Mouse (Mus musculus): Measurements from ENCODE around the gene Mgat4b.
"Not testable (repeated sequence)": the region's sequence is repeated elsewhere in the genome, so short reads cannot be mapped to it uniquely, and the experiment has no call there.

The Mgat4b gene

DNA sequence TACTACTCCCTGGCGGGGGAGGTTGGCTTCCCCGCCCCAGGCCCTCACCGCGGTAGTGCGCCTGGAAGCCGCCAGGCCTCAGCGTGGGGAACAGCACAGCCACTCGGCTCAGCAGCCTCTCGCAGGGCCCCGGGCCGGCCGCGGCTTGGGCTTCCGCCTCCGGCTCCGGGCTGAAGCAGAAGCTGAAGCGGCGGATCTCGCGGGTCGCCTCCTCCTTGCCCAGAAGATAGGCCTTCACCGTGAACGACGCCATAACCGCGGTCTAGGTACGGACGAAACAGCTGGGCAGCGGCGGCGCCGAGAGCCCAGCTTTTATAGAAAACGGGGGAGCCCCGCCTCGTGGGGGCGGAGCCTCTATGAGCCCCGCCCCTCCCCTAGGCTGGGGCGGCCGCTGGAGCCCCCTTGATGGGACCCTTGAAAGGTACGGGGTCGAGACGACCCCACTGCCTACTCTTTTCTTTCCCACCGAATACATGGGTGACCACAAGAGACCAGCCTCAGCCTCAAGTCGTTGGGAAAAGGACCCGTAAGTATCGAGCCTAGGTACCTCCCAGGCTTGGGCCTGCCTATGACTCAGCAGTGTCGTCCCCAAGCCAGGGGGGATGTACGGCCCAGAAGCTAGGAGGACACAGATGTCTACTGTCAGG, at the start of gene Mgat4b, which contains the start of gene Sqstm1:
Mgat4b (plus strand) TSS at position 386 of the 647 bp plus-strand sequence.
Sqstm1 (minus strand) TSS at position 323 of the 647 bp plus-strand sequence.
- DNase-seq (ENCODE audit: low read depth, low spot score) = peak; percentile 86

DNA sequence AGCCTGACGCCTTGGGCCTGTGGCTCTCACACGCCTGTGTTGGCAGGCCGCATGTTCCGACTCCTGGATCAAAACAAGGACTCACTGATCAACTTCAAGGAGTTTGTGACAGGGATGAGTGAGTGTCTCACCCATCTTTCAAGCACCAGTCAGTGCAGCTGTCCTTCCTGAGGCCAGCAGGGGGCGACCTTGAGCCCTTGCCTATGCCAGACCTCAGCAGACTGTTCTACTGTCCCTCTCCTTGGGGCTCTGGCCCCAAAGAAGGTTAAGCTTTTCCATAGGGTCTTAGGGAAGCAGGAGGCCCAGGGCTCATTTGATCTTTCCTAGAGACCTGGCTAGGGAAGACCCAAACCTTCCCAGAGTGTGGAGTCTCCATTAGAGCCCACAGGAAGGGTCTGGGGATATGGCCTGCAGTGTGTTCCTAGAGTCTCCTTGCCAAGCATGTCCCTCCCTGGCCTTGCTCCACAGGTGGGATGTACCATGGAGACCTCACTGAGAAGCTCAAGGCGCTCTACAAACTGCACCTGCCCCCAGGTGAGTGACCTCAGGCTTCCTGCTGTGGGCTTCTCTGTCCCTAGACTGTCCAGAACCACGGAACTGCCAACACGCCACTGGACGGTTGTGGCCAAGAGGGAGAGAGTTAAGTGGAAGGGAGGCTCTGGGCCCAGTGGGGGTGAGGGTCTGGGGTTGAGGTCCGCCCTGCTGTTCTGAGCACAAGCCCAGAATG, 48.9 kb upstream of the Mgat4b start:
- DNase-seq (ENCODE audit: low read depth, low spot score) = peak; percentile 64

DNA sequence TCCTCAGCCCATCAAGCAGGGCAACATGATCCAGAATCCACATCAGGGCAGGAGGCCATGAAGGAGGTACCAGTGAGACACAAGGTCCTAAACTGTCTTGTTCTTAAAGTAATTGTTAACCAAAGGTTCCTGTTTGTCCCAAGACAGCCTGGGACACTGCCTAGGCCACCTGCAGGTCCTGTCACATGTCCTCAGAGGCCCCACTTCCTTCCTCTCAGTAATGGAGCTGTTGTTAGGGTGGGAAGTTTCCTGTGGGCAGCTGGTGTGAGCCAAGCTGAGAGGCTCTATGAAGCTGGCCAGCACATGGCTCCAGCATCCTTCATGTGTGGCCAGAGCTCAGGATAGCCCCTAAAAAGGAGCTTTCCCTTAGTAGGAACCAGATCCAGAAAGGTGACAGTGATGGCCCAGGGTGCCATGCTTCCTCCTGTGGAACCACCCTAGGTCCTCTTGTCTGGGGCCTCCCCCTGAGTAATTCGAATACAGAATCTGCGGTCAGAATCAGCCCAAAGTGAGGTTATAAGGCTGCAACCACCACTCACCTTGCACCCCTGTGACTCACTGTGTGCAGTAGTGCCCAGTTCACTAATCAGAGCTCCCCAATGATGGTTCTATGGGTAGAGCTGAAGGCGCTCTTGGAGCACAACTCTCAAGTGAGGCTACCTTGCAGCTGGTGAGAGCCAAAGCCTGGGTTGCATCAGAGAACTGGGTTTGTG, 48.2 kb upstream of the Mgat4b start:
- DNase-seq (ENCODE audit: low read depth, low spot score) = no peak

DNA sequence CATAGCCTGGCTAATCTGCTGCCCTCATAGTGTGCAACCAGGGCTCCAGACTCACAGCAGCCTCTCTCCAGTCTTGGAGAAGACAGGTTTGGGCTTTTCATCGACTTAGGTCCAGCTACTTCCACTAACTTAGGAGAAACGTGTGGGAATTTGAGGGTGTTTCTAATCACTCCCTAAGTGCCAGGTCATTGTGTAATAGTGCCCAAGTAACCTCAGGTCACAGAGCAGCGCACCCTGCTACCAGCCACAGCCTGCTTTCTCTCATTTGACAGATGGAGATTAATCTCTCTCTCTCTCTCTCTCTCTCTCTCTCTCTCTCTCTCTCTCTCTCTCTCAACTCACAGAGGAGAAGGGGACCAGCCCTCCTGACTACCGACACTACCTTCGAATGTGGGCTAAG, 42.3 kb upstream of the Mgat4b start:
- DNase-seq (ENCODE audit: low read depth, low spot score) = no peak

DNA sequence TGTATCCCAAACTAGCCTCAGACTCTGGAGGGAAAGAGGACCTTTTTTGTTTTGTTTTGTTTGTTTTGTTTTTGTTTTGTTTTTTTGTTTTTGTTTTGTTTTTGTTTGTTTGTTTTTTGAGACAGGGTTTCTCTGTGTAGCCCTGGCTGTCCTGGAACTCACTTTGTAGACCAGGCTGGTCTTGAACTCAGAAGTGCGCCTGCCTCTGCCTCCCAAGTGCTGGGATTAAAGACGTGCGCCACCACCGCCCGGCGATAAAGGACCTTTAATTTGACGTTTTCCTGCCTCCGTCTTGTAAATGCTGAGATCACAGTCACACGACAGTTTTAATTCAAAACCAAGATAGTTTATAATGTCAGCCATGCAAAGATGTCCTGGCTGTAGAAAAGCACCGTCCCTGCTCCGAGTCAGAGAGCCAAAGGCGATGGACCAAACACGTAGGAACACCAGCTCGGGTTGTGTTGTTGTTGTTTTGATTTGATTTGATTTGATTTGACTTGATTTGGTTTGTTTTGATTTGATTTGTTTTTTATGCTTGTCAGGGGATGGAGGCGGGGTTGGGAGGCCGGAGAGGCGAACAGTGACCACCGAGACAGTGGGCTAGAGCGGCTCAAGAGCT, 36.5 kb upstream of the Mgat4b start, which contains the start of gene Mrnip:
Mrnip (plus strand) TSS at position 334 of the 619 bp plus-strand sequence.
- not testable (repeated sequence) for DNase-seq (ENCODE audit: low read depth, low spot score)

DNA sequence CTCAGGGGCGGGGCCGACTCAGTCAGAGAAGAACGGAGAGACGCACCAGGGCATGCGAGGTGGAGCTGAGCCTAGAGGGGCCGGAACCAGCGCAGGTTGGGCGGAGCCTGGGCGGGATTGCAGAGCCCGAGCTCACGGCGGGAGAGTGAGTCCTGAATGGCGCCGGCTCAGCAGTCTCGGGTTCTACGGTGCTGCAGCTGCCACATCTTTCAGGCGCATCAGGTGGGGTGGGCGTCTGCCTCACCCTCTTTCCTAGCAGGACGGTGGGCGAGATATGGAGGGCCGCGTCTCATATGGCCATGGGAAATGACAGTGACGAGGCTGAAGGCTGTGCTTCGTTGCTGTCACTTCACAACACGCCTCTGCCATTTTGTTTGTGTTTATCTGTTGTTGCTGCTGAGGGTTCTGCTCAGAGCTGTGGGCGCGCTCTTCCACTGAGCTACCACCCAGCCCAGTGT, 35.9 kb upstream of the Mgat4b start:
- DNase-seq (ENCODE audit: low read depth, low spot score) = peak; percentile 93

DNA sequence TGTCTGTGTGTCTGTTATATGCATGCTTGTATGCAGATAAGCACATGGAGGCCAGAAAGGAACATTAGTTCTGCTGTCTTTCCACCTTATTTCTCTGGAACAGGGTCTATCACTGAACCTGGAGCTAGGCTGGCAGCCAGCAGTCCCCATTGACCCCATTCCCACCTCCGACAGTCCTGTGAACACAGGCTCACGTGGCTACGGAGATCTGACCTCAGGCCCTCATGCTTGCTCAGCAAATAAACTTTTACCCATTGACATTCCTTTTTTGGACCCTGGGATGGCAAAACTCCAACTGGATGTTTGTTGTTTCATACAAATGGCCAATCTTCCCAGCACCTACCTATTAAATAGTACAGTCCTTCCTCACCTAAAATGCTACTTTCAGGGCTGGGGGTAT, 34.3 kb upstream of the Mgat4b start:
- no peak for DNase-seq (ENCODE audit: low read depth, low spot score)

DNA sequence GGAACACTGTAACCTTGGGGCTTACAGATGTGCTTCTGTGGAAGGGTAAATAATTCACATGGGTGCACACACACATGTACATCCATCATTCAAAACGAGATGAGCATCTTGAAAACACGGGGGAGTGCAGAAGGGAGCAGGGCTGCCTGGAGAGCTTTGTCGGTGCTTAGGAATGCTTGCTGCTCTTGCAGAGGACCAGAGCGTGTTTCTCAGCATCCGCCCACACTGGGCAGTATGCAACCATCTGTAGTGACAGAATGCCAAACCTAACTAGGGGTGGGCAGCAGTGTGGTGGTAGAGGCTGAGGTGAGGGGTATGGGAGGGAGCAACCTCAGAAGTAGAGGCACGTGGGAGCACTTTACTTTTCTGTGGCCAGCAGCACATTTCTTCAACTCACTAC, 33.6 kb upstream of the Mgat4b start:
- DNase-seq (ENCODE audit: low read depth, low spot score) = no peak

DNA sequence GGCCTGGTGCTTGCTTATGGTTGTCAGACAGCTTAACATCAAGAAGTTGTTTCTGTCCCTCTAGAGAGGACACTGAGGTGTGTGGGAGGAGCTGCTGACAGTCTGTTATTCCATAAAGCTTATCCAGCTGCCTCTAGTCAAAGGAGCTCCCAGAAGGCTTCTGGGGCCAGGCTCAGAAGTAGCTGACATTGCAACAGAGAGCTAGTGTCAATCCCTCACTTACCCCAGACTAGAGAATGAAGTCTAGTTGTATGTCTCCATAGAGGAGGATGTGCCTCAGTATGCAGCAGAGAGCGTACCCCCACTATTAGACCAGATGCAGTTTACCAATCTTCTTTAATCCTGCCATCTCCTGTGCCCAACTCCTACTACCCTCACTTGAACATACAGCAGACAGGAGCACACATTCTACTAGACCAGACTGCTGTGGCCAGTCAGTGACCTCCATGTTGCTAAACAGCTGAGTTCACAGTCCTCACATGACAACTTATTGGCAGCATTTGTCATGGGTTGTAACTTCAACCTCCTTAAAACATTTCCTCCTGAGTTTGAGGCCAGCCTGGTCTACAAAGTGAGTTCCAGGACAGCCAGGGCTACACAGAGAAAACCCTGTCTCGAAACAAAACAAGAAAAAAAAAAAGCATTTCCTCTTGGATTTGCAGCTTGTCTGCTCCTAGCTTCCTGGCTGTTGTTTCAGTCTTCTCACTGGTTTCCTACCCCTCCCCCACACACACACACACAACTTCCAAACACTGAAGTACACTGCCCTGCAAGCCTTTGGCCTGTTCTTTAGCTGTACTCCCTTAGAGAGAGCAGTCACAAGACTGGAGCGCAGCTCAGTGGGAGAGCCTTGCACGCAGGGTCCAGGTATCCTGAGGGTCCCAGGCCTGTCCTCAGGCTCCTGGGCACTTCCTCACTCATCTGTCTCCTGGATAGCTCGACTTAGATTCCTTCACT, 31.9 kb upstream of the Mgat4b start:
- no peak for DNase-seq (ENCODE audit: low read depth, low spot score)

DNA sequence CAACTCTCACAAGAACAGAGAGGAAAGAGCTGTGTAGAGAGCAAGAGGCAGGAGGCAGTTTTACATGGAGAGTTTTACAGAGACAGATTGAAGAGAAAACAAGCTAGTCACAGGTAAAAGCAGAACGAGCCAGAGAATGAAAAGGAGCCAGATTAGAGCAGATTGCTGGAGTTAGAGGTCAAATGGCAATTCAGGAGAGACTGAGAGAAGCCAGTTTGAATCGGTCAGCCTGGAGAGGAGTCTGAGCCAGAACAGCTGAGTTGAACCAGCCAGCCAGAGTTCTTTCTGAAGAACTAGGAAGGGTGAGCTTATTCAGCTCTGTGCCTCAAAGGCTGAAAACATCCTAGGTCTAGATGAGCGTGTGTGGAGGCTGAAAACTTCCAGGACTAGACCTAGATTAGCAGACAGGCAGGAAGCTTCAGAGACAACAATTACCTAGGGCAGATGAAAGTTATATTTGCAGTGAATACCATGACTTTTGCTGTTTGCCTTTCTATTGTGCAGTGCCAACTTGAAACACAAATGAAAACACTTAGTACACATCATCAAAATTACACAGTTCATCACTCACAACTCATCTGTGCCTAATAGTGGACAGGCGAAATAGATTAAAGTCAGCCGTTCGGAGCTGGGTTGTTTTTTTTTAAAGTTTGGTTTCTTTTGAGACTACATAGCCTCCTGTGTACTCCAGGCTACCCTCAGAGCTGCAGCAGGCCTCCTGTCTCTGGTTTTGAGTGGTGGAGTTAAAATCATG, 30.0 kb upstream of the Mgat4b start:
- no peak for DNase-seq (ENCODE audit: low read depth, low spot score)

DNA sequence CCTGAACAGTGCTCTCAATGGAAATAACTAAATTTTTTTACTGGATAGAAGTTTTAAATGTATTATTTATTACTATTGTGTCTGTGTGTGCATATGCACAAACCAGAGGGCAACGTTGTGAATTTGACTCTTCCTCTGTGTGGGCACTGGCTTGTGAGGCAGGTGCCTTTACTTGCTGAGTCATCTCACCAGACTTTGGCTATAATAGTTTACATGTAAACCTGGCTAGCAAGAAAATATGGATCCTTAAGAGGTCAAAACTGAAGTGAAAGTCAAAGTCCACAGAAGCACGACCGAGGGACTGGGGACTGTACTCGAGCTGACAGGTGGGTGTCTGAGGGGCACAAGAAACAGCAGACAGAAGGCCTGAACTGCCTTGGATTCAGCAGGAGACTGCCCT, 28.0 kb upstream of the Mgat4b start:
- no peak for DNase-seq (ENCODE audit: low read depth, low spot score)

DNA sequence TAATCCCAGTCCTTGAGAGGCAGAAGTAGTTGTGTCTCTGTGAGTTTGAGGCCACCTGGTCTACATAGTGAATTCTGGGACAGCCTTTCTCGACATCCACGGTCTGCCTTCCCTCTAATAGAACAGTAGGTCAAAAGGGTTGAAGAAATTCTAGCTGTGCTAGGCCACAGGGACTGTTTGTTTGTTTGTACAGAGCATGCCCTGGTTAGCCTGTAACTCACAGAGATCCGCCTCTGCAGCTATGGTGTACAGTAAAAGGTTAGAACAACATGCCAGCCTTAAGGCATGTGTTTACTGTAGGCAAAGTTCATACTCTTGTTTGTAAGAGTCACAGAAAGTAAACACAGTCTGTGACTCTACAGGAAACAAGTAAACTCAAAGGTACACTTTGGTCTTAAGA, 25.9 kb upstream of the Mgat4b start:
- DNase-seq (ENCODE audit: low read depth, low spot score) = no peak

DNA sequence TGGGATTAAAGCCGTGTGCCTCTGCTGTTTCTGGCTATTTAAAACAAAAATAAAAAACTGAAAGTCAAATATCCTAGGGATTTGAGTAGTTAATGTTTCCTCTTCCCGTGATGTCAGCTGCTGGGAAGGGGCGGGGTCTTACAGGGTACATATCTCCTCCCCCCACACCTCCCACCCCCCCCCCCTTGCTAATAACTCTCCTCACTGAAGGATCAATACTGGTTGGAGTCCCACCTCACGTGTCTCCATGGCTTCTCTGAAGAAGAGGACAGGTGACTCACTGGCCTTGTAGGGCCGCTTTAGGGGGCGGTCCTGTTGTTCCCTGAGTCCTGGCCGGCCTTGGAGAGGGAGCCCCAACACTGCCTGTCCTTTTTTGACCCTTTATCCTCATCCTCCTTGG, 22.0 kb upstream of the Mgat4b start:
- DNase-seq (ENCODE audit: low read depth, low spot score) = no peak

DNA sequence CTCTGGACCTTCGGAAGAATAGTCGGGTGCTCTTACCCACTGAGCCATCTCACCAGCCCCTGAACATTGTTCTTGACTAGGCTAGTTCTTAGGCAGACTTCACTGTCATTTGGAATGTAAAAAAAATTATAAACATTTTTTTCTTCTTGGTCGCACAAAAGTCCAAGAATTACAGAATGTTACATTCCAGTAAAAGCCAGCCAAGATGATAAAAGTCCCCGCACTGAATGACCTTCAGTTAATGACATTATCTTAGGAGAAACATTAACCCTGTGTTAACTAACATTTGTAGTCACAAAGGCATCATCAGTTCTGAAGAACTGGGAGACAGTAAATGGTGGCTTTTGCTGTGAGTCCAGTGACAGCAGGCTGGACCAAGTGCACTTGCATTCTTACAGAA, 20.3 kb upstream of the Mgat4b start:
- no peak for DNase-seq (ENCODE audit: low read depth, low spot score)

DNA sequence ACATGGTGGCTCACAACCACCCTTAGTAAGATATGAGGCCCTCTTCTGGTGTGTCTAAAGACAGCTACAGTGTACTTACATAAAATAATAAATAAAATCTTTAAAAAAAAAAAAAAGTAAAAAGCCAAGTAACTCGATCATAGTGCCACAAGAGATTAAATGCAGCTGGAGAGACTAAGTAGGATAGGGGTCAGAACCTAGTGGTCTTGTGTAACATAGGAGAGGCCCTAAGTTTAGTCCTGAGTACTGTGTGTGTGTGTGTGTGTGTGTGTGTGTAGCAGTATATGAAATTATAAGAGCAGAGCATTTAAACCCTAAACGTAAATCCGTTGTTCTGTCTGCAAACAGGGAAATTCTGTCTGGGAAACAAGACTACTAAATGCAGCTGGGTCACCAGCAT, 18.4 kb upstream of the Mgat4b start:
- DNase-seq (ENCODE audit: low read depth, low spot score) = no peak

DNA sequence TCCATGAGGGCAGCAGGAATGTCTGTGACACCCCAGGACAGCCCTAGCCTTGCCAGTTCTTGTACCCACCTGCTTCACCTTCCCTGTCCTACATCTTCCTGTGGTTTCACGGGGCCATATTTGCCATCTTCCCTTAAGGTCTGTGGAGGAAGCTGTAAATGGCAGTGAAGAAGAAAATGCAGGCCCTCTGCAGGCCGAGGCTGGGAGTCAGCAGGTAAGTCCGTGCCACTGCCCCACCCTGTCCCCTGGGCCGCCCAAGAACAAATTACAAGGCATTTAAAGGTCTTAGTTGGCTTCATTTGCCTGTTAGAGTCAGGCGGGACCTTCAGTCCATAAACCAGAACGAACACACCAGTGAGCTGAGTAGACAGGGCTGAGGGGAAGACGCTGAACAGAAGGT, 16.6 kb upstream of the Mgat4b start:
- DNase-seq (ENCODE audit: low read depth, low spot score) = no peak

DNA sequence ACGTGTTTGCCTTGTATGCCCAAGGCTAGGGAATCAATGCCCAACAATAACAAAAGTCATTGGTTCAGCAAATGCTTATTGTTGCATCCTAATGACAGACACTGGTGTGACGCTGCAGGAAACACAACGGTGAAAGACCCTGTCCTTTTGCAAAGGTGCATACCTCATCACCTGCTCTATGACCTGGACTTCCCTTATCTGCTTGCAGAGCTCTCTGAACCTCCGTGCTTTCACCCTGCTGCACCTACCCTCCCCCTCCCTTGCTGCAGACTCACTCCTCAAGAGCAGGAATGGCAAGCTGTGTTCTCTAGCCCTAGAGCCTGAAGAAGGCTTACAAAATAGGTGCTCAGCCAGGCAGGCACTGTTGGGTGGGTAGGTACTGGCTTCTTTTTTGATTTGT, 15.9 kb upstream of the Mgat4b start:
- DNase-seq (ENCODE audit: low read depth, low spot score) = no peak

DNA sequence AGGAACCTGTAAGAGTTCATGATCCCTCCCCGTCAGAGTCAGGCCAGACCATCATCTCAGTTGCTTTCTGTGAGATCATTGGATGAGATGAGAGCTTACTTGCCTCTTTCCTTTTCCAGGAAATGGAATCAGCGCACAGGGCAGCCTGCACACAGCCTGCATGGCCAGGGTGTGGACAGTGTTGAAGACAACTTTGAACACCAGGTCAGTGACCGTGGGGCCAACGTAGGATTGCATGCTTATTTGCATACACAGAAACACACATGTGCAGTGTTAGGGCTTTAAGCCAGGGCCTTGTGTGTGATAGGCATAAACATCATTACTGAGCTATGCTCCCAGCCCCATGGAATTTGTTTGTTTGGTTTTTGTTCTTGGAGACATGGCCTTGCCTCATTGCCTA, 13.2 kb upstream of the Mgat4b start:
- no peak for DNase-seq (ENCODE audit: low read depth, low spot score)

DNA sequence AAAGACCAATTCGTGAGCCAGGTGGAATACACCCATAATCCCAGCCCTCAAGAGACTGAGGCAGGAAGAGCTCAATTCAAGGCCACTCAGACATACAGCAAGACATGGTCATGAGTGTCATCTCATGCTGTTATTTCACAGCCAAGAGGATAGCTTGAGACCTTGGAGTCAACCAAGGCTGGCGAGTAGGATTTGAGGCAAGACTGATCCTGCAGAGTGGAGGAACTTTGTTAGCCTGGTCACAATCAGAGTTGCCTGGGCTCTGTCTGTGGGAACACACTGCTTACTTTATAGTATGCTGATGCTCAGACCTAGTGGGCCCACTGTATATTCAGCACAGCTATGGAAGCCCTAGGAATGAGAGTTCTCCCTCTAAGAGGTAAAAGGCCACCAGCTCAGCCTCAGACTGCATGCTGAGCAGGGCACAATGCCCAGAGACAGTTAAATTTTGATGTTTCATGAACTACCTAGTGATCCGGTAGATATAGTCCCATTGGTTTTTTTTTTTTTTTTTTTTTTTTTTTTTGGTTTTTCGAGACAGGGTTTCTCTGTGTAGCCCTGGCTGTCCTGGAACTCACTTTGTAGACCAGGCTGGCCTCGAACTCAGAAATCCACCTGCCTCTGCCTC, 12.4 kb upstream of the Mgat4b start:
- no peak for DNase-seq (ENCODE audit: low read depth, low spot score)

DNA sequence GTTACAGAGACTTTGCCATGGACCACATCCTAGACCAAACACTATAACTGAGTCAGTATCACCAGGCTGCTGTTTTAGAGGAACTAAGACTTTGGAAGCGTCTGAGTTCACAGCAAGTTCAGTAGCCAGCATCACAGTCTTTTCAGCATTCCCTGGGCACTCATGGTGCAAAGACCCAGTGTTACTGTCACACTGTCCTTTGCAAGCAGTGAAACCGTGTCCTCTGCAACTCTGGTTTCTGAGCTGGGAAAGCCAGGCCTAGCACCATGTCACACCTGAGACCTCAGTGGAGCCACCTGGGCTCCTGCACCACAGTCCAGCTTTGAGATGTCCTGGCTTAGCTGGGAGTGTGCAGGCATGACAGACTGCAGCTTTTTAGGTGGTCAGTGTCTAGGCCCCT, 11.8 kb upstream of the Mgat4b start:
- no peak for DNase-seq (ENCODE audit: low read depth, low spot score)
